Mouse (Mus musculus): ENCODE results near the gene Sprr2a3. TPM values are rescaled to one million over a fixed set of nuclear protein-coding genes. Genes with fewer than 3 reads are reported as not detected.

The Sprr2a3 gene
- polyA plus RNA-seq, 1 experiment, result 226 TPM

- 92% methylated on average over 5 of the region's 5 CpGs for WGBS
- no peak for DNase-seq (ENCODE audit: low read depth, low spot score)
These were observed 53.6 kb downstream of the Sprr2a3 start, which contains the start of gene Sprr2d for GRCm38 (mm10) chr3:92338840-92339239. Gene Sprr2d, plus strand, starts transcription at chr3:92339140.

Other genes starting within 250 kb of the Sprr2a3 start
- 0.09 TPM in 1 of 2 replicates, not detected in the other for gene Lor, start 202.3 kb upstream of the Sprr2a3 start, polyA plus RNA-seq (2012; rRNA removed)
- not detected in 2 replicates for gene Prr9, start 161.5 kb upstream of the Sprr2a3 start, polyA plus RNA-seq (2012; rRNA removed)
- gene Lelp1, start 142.7 kb upstream of the Sprr2a3 start, polyA plus RNA-seq (2012; rRNA removed), result not detected in 2 replicates
- gene Sprr2a1, start 69.6 kb upstream of the Sprr2a3 start, polyA plus RNA-seq (2012; rRNA removed), result 53.2 and 93.1 TPM in 2 replicates
- gene Sprr2a2, start 69.5 kb upstream of the Sprr2a3 start, polyA plus RNA-seq (2012; rRNA removed), result 24,207 and 25,946 TPM in 2 replicates
- gene Sprr2b, start 31.2 kb downstream of the Sprr2a3 start, polyA plus RNA-seq (2012; rRNA removed), result not detected in 2 replicates
- not detected in 2 replicates for gene Sprr2d, start 53.7 kb downstream of the Sprr2a3 start, polyA plus RNA-seq (2012; rRNA removed)
- not detected in 2 replicates for gene Sprr2e, start 66.7 kb downstream of the Sprr2a3 start, polyA plus RNA-seq (2012; rRNA removed)
- not detected in 2 replicates for gene Sprr2f, start 79.8 kb downstream of the Sprr2a3 start, polyA plus RNA-seq (2012; rRNA removed)
- gene Sprr2h, start 100.3 kb downstream of the Sprr2a3 start, polyA plus RNA-seq (2012; rRNA removed), result 0.16 TPM in 1 of 2 replicates, not detected in the other
- gene Sprr2i, start 122.6 kb downstream of the Sprr2a3 start, polyA plus RNA-seq (2012; rRNA removed), result not detected in 2 replicates
- gene Sprr2j-ps, start 132.7 kb downstream of the Sprr2a3 start, polyA plus RNA-seq (2012; rRNA removed), result not detected in 2 replicates
- gene Gm9774, start 144.0 kb downstream of the Sprr2a3 start, polyA plus RNA-seq (2012; rRNA removed), result 7.5 and 8.2 TPM in 2 replicates
- not detected in 2 replicates for gene Sprr2k, start 147.2 kb downstream of the Sprr2a3 start, polyA plus RNA-seq (2012; rRNA removed)
- gene Sprr1b, start 153.4 kb downstream of the Sprr2a3 start, polyA plus RNA-seq (2012; rRNA removed), result not detected in 2 replicates
- gene Sprr3, start 173.3 kb downstream of the Sprr2a3 start, polyA plus RNA-seq (2012; rRNA removed), result 0.37 TPM in 1 of 2 replicates, not detected in the other
- 8.5 and 16.7 TPM in 2 replicates for gene Sprr1a, start 200.5 kb downstream of the Sprr2a3 start, polyA plus RNA-seq (2012; rRNA removed)
- gene Sprr4, start 215.1 kb downstream of the Sprr2a3 start, polyA plus RNA-seq (2012; rRNA removed), result not detected in 2 replicates
- gene 2310046K23Rik, start 249.1 kb downstream of the Sprr2a3 start, polyA plus RNA-seq (2012; rRNA removed), result not detected in 2 replicates

All from large intestine, adult 2 months (tissue).